Mouse (Mus musculus) thymus, adult 18-20 months (tissue): ENCODE data around the gene Zfp273.
"Not testable (repeated sequence)": the region's sequence is repeated elsewhere in the genome, so short reads cannot be mapped to it uniquely, and the experiment has no call there.

Experiments
- DNase-seq, 2 experiments: peaks; one replicate each; pipeline ENCODE4 v3.0.0; 2022; ENCODE audit warnings: mixed read lengths in 2 of 2

The Zfp273 gene

DNA sequence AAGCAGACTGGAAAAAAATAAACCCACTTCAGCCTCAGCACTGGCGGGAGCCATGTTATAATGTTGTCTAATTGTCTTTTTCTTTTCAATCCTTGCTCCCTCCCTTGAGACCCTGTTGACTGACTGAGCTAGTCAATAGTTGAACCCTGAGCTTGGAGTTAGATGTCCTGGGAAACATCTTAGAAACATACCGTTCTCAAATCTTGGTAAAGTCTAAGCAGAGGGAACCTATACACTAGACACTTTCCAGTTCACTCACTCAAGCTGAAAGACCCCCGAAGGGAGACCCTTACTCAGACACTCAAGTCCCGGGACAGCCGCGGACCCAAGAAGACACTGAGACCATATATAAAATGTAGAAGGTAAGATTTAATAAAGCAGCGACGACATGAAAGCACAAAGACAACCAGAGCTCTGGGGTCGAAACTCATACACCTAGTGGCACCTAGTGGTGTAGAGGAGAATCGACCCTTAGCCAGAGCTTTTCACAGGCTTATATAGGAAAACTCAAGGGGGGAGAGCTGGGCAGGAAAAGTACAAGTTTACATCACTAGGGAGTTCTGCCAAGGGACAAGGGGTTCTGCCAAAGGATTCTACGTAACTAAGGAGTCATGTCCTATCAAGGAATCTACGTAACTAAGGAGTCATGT lies 62.6 kb downstream of the Zfp273 start:
- DNase-seq: not testable (repeated sequence)
